Mouse (Mus musculus): ENCODE data around the gene Cdk15. TPM values are rescaled to one million over a fixed set of nuclear protein-coding genes. Genes with fewer than 3 reads are reported as not detected.
A peak's percentile ranks its signal among the peaks of the same experiment; 100 is the strongest.

Gene Cdk15
- under 1 TPM in 1 of 2 experiments, not detected in 1; 0.21 TPM for total RNA-seq (2021)
- long read RNA-seq, experiment 1, partial matches to known transcripts, result 0 of 2 reads
- long read RNA-seq, experiment 1, other reads (novel, unspliced or antisense), result 1 of 2 reads
- long read RNA-seq, experiment 2, partial matches to known transcripts, result 0 of 1 reads
- long read RNA-seq, experiment 2, other reads (novel, unspliced or antisense), result 1 of 1 reads

- DNase-seq, result no peak
These were observed at the start of gene Cdk15 for GRCm38 (mm10) chr1:59256751-59257231. TSS of gene Cdk15 (plus strand) at chr1:59256906.

GRCm38 (mm10) chr1:59208331-59208730, 48.4 kb upstream of the Cdk15 start:
- no peak for DNase-seq

GRCm38 (mm10) chr1:59211651-59212050, 45.1 kb upstream of the Cdk15 start:
- DNase-seq, result no peak

GRCm38 (mm10) chr1:59212076-59212779, 44.5 kb upstream of the Cdk15 start:
- DNase-seq, result no peak

- DNase-seq, result no peak
These were observed 43.8 kb upstream of the Cdk15 start for GRCm38 (mm10) chr1:59212951-59213350.

GRCm38 (mm10) chr1:59215446-59215845, 41.3 kb upstream of the Cdk15 start:
- no peak for DNase-seq

- no peak for DNase-seq
These were observed 36.3 kb upstream of the Cdk15 start for GRCm38 (mm10) chr1:59220371-59220770.

GRCm38 (mm10) chr1:59221591-59221990, 35.1 kb upstream of the Cdk15 start:
- no peak for DNase-seq

- no peak for DNase-seq
These were observed 34.4 kb upstream of the Cdk15 start for GRCm38 (mm10) chr1:59222101-59222825.

- DNase-seq, result no peak
These were observed 28.2 kb upstream of the Cdk15 start for GRCm38 (mm10) chr1:59228552-59228951.

GRCm38 (mm10) chr1:59229187-59229586, 27.5 kb upstream of the Cdk15 start:
- no peak for DNase-seq

GRCm38 (mm10) chr1:59236856-59237441, 19.8 kb upstream of the Cdk15 start, which contains the start of gene Als2:
TSS of gene Als2 (minus strand) at chr1:59237231.
- DNase-seq, result peak; percentile 99

GRCm38 (mm10) chr1:59237614-59238211, 19.0 kb upstream of the Cdk15 start:
- peak; percentile 49 for DNase-seq

- DNase-seq, result no peak
These were observed 12.9 kb upstream of the Cdk15 start for GRCm38 (mm10) chr1:59243770-59244169.

GRCm38 (mm10) chr1:59247602-59248001, 9.1 kb upstream of the Cdk15 start:
- peak; percentile 58 for DNase-seq

GRCm38 (mm10) chr1:59252762-59253161, 3.9 kb upstream of the Cdk15 start:
- DNase-seq, result no peak

GRCm38 (mm10) chr1:59253301-59253909, 3.3 kb upstream of the Cdk15 start:
- no peak for DNase-seq

GRCm38 (mm10) chr1:59257736-59258135, 1.0 kb downstream of the Cdk15 start:
- no peak for DNase-seq

GRCm38 (mm10) chr1:59268931-59269330, 12.2 kb downstream of the Cdk15 start:
- no peak for DNase-seq

GRCm38 (mm10) chr1:59269466-59269865, 12.8 kb downstream of the Cdk15 start:
- no peak for DNase-seq

GRCm38 (mm10) chr1:59269951-59270689, 13.4 kb downstream of the Cdk15 start:
- peak; percentile 13 for DNase-seq

Measured in gastrocnemius, postnatal 10 days (tissue).